Mouse (Mus musculus) left cerebral cortex, adult 9 months (tissue): ENCODE measurements at regions not wholly inside any gene's neighbourhood (a gene's known extent, or its start where the extent isn't known, plus 50 kb on each side); places are given as distances from the start of the nearest gene placed in this dataset.

Source experiments
- DNase-seq, 2 experiments: peaks; one replicate each; pipeline ENCODE4 v3.0.0; 2022; ENCODE audit warnings: low spot score in 2 of 2

DNA sequence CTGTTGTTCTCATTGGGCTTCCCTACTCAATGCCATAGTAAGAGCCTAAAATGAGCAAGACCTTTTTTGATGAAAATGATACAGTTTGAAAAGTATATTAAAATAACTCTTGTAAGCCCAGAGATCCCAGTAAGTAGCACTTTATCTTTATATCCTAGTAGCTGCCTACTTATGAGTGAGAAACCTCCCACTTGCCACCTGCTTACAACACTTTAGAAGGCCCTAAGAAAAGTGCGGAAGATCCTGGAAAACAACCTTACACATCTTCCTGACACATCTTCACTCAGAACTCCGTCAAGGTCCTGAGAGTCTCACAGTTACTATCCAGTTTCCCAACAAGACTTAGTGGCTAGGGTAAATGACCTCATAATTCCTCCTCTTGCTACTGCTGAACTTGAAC lies 759.0 kb upstream of the Ptprd start:
- DNase-seq = peak in 1 of 2 experiments; percentile 5

DNA sequence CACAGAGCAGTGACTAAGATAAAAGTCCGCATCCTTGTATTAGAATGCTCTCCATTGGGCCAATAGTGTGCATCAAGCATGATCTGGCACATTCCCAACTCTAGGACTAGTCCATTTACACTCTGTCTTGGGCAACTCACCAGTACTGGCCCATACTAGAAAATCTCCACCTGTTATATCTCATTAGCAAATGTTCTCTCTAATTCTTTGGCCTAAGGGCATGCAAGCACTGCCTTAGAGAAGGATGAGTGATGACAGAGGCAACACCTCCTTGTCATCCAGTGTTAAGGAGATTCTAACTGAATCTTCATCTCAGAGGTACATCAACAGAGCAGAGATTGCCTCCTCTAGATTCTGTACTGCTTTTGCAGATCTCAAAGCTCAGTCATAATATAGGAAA lies 731.8 kb upstream of the Ptprd start:
- no peak for DNase-seq

DNA sequence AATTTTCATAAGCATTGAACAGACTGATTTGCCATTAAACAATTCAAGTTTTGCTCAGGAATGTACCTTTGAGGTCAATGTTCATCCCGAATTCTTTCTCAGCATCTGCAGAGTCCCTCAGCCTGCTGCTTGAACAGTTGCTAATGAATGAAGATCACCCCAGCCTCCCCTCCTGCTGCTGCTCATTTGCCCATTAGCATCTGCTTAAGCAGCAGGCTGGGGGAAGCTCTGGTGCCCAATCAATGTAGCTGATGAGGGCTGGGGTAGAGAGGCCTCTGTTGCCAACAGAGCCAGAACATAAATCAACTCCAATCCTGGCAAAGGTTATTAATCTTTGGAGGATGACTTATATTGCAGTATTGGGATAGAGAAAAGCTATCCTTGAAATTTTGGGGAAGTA lies 715.4 kb upstream of the Ptprd start:
- DNase-seq = no peak

DNA sequence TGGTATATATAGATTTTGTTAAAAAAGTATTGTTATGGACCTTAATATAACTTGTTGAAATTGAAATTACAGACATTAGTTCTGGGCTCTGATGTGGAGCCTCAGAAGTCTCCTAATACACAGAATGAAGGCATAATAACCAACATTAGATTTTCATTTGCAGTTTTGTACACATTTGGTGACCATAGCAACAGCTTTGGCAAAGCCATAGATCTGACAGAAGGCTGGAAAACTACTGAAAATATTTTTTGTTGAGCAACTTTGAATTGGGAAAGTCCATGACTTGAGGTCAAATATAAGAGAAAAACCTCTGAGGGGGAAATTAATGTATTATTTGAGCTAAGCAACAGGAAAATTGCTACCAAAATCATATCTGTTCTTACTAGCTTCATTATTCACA lies 712.3 kb upstream of the Ptprd start:
- DNase-seq = no peak
